Mouse (Mus musculus): ENCODE results near the gene Elk3.

GRCm38 (mm10) chr10:93327187-93327586, 16.3 kb upstream of the Elk3 start:
- no peak for TF ChIP-seq CTCF (IDR thresholded peaks at IDR 0.05; ENCODE audit: extremely low read depth, insufficient read length, insufficient replicate concordance, low read depth, low read length)
- no peak for TF ChIP-seq POLR2A (IDR thresholded peaks at IDR 0.05; ENCODE audit: low read depth, low read length)

All from small intestine, adult 2 months (tissue).